Mouse (Mus musculus) left cerebral cortex, adult 18-20 months (tissue): ENCODE measurements around the gene Trex2. TPM values are rescaled to one million over a fixed set of nuclear protein-coding genes. Genes with fewer than 3 reads are reported as not detected.

Source experiments
- DNase-seq, 2 experiments: peaks; one replicate each; pipeline ENCODE4 v3.0.0; 2021 to 2022; ENCODE audit warnings: low spot score in 2 of 2, mixed read lengths in 1 of 2
- long read RNA-seq, 2 experiments: library from polyadenylated mRNA; stranded (forward); transcript quantifications; one replicate each; pipeline ENCODE4 v2.0.0; 2021
- total RNA-seq, 2 experiments: library from RNA; stranded (reverse); gene quantifications; 2 replicates each; pipeline ENCODE4 v1.2.3; 2021

The Trex2 gene
- not detected for total RNA-seq
- long read RNA-seq, experiment 1: 0 reads
- long read RNA-seq, experiment 2: 0 reads

- no peak for DNase-seq
Observed at GRCm38 (mm10) chrX:73435252-73435651, at the start of gene Trex2. TSS of gene Trex2 (minus strand) at chrX:73435344.

GRCm38 (mm10) chrX:73484870-73485269 lies 49.7 kb upstream of the Trex2 start:
- no peak for DNase-seq

DNA sequence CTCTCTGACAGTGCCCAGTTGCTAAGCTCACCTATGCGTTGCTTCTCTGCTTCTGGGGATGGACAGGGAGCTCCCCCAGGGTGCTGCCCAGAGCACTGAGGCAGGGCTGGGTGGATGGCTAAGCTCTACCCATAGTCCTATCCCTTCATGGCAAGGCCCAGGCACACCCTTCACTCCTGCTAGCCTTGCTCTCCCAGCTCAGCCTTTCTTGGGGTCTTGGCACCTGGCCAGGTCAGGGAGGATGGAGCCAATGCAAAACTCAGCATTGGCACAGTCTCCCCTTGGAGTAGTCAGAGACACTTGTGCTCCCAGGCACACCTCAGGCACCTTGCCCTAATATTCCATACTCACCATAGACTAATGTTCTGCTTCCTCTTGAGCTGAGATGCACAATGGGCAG lies 48.9 kb upstream of the Trex2 start:
- no peak for DNase-seq

DNA sequence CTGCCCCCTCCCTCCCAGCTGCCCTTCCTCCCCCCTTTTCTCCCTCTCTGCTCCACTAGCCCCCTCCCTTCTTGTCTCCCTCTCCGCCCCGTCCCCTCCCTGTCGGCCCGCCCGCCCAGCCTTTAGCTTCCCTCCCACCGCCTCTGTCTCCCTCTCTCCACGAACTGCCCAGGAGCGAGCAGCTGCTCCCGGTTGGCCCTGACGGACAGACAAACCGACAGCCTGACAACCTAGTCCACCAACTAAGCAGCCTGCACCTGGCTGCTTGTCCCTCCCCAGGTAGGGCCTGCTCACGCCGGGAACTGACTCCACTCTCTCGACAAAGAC lies 48.3 kb upstream of the Trex2 start, which contains the start of gene Bgn:
Gene Bgn (plus strand): TSS at position 119 of the 327 bp plus-strand sequence.
- no peak for DNase-seq

- no peak for DNase-seq
Observed at GRCm38 (mm10) chrX:73482643-73483483, 47.7 kb upstream of the Trex2 start.

- no peak for DNase-seq
Observed at GRCm38 (mm10) chrX:73480334-73480733, 45.2 kb upstream of the Trex2 start.

- DNase-seq: no peak
Observed at GRCm38 (mm10) chrX:73479656-73480055, 44.5 kb upstream of the Trex2 start.

- no peak for DNase-seq
Observed at GRCm38 (mm10) chrX:73477500-73477899, 42.4 kb upstream of the Trex2 start.

DNA sequence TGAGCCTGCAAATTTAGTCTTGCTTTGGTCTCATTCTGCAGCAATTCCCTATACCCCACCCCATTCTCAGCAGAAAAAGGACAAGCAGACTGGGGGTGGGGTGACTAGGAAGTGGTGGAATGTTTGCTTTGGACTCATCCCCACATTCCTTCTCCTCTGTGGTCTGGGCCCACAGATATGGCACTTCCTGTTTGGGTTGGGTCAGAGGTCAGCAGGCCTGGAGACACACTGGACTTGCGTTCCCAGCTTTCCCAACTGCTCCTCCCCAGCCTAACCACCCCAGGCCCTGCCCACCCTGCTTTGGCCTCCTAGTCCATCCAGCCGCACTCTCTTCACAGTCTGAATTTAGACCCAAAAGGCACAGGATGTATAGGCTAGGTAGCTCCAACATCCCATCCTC lies 41.5 kb upstream of the Trex2 start:
- DNase-seq: no peak

DNA sequence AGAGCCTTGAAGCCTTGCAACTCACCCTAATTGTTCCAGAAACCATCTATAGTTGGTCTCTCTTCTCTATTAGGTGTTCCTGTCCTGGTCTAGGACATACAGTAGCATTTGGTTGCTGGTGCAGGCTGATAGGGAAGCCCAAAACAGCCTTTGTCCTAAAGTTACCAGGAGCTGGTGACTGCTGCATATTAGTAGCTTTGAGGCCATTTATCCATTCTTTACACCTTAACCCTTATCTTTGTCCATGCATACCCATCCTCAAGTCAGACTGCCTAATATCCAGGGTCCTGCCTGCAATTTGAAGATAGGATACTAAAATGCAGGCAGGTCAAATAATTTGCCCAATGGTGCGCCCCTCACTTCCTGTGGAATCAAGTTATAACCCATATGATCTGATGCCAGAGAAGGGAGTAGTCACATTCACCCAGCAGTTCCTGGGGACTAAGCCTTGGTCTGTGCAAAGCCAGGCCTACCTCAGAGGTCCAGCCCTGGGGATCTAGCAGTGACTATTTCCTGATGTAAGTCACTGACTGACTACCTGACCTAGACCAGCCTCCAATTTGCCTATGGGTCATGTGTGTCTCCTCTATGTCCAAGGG lies 40.6 kb upstream of the Trex2 start:
- no peak for DNase-seq

- DNase-seq: no peak
Observed at GRCm38 (mm10) chrX:73474340-73475165, 39.4 kb upstream of the Trex2 start.

- no peak for DNase-seq
Observed at GRCm38 (mm10) chrX:73471764-73472163, 36.6 kb upstream of the Trex2 start.

DNA sequence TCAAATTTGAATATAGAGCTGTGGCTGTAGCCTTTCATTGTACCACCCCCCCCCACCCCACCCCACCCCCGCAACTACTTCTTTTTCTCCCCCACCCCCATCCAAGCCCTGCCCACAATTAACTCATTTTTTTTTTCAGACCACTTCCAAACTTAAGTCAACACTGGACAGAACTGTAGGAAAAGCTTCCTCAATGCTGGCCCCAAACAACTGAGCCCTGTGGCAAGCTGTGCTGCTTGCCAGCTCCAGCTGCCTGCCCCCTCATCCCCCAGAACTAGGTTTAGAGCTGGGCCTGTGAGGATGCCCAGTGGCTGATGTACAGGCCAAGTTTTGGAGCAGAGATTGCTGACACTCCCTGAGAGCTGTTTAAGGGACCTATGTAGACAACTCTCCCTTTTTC lies 33.6 kb upstream of the Trex2 start:
- no peak for DNase-seq

DNA sequence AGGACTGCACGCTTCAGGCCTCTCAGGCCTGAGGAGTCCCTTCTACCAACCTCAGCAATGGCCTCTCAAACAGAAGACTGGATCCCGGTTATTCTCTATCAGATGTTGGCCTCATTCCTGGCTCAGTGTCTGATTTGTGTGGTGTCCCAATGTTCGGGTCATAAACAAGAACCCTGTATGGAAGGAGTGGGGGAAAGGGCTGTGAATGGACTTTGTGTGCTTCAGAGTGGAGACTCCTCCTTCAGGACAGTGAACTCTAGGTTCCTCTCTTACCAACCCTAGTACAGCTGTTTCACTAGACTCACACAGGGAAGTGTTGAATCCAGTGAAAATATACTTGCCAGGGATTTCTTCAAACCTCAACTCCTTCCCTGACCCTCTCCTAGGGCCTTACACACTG lies 33.2 kb upstream of the Trex2 start:
- no peak for DNase-seq

DNA sequence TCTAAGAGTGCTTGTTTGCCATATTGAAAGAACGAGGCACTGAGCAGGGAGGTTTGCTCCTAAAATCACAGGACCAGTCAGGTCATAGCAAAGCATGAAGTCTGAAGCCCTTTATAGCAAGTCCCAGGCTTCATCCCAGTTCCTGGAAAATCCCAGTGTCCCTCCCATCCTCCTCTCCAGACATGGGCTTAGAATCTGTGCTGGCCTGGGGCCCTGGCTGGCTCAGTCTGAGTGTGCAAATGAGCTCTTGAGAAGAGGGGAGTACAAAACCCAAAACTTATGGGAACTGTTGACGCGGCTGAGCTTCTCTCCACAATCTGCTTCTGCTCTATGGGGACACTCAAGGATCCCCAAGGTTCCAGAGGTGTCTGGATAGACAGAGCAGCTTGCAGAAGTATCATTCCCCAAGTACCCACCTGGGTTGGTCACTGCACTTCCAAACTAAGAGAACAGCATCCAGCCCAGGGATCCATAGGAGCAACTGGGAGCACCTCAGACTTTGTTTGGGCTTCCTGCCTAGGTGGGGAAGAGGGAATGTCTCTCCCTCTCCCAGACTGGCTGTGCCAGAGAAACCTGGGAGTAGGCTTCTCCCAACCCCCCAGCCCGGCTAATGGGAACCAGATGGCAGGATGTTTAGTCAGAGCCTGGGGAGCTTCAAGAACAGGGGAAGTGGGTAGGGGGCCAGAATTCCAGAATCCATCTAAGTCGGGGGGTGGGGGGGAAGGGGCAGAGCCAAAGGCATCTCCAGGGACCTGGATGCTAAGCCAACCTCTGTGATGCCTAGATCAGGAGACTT lies 32.5 kb upstream of the Trex2 start:
- DNase-seq: no peak

DNA sequence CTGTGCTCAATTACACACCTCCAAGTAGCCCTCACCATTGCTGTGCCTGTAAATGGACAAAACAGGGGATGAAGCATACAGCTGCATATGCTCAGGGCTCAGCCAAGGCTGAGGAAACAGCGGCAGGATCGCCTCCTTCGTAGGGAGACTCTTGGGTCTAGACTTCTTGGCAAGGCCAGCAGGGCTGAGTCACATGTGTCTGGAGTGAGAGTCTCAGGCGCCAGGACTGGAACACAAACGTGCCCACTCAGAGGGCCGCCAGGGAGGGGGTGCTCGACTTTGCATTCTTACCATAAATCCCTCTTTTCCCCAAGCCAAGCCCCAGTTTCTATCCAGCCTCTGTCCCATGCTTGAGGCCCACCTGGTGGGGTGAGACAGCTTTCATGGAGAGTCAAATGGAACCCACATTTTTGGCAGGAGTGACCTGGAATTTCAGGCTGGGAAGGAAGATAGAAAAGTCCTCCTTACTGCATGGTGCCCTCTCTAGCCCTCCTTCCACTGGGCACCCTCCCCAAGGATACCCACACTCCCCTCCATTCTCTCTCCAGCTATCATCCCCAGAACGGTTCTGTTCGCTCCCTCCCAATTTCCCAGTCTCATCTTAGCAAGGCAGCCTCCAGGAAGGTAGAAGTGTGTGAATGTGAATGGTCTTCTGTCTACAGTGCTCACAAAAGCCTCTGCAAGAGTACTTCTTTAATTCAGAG lies 30.5 kb upstream of the Trex2 start:
- DNase-seq: peak; percentile 20 to 22

GRCm38 (mm10) chrX:73460792-73461191 lies 25.6 kb upstream of the Trex2 start:
- DNase-seq: no peak

DNA sequence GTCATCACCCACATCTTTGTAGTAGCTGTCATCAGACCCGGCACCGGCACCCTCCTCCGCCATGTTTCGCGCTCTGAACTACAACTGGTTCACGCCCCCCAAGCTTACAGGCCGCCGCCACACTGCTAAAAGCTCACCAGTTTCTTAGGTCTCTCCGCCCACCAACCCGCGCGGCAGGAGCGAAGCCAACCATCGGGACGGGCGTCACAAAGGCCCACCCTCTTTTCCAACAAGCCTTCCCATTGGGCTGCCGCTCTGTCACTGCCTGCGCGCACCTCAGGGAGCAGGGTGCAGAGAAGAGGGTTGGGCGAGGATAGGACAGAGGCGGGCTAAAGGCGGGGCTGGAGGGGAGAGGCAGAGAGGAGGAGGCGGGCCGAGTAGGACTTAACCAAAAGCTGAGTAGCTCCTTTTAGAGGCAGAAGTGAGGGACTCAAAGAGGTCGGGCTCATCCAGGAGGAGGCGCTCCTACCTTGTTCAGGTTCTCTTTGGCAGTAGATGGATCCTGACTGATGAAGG lies 23.8 kb upstream of the Trex2 start, which contains the start of gene Haus7:
Gene Haus7 (minus strand): TSS at position 168 of the 516 bp plus-strand sequence.
- peak; percentile 75 to 90 for DNase-seq

DNA sequence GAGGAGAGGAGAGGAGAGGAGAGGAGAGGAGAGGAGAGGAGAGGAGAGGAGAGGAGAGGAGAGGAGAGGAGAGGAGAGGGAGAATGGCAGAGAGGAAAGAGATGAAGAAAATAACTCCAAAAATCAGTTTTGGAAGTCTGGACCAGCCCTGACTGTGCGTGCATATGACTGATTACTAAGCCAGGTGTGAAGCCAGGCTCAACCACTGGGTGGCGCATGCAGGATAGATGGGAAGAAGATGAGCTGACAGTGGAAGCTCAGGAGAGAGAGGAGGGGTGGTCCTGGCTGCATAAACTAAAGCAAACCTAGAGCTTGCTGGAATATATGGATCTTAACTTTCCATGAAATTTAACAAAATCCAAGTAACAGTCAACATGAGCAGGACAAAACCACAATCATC lies 16.8 kb upstream of the Trex2 start:
- peak; percentile 59 to 76 for DNase-seq

DNA sequence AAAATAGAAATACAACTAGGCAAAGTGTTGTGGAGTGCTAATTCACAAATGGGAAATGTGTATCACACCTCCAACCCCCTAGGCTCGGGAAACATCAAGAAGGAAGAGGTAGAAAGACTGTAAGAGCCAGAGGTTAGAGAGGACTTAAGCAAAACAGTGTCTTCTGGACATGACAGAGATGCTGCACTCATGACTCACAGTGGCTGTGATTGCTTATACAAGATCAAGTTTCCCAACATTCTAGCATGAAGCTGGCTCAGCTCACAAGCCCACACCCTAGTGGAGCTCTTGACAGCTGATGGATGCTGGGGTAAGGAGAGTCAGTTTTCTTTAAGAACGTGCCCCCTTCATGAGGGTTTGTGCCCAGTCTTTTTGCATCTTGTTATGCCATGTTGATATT lies 6.3 kb upstream of the Trex2 start:
- peak in 1 of 2 experiments; percentile 6 for DNase-seq
